Mouse (Mus musculus) brain, embryonic 14.5 days (tissue): ENCODE measurements at regions not wholly inside any gene's neighbourhood (a gene's known extent, or its start where the extent isn't known, plus 50 kb on each side); places are given as distances from the start of the nearest gene placed in this dataset.

Experiments used
- CTCF ChIP-seq: fragments of 200-500 bp; IDR thresholded peaks from 2 replicates; pipeline ENCODE4 v1.5.1; 2012; ENCODE audit warnings: inconsistent platforms, mild to moderate bottlenecking, moderate library complexity, borderline replicate concordance; ENCODE audit not compliant: insufficient read depth, insufficient read length; ENCODE audit errors: extremely low read depth
- POLR2A ChIP-seq: fragments of 200-500 bp; IDR thresholded peaks from 2 replicates; pipeline ENCODE4 v1.6.1; 2012; ENCODE audit warnings: mild to moderate bottlenecking, inconsistent platforms, borderline replicate concordance; ENCODE audit not compliant: poor library complexity, insufficient read depth, insufficient read length, severe bottlenecking; ENCODE audit errors: extremely low read depth

GRCm38 (mm10) chr2:147877543-147877904, 169.2 kb downstream of the Foxa2 start:
- no peak for TF ChIP-seq CTCF
- no peak for TF ChIP-seq POLR2A
